Mouse (Mus musculus): ENCODE measurements around the gene Zfp974. TPM values are rescaled to one million over a fixed set of nuclear protein-coding genes. Genes with fewer than 3 reads are reported as not detected.
"Not testable (repeated sequence)": the region's sequence is repeated elsewhere in the genome, so short reads cannot be mapped to it uniquely, and the experiment has no call there.

The Zfp974 gene
- 1 to 10 TPM; 5.2 to 6.7 TPM for total RNA-seq (2021)
- long read RNA-seq, experiment 1, partial matches to known transcripts = 0 of 1 reads
- long read RNA-seq, experiment 1, other reads (novel, unspliced or antisense) = 1 of 1 reads
- long read RNA-seq, experiment 2 = 0 reads

- DNase-seq = peak; percentile 55 to 72
- intact Hi-C loops (cut with DNase I) = loop anchor here (5.0 kb wide), 1 partner anchor 87 kb away; no protein-coding TSS in a partner anchor
Measured at GRCm38 (mm10) chr7:27928818-27929695, at the start of gene Zfp974. Gene Zfp974 (minus strand): TSS chr7:27929460.

GRCm38 (mm10) chr7:27949451-27949850 lies 20.2 kb upstream of the Zfp974 start:
- intact Hi-C loops (cut with DNase I) = not testable (repeated sequence)

GRCm38 (mm10) chr7:27941869-27942268 lies 12.6 kb upstream of the Zfp974 start:
- intact Hi-C loops (cut with DNase I) = not testable (repeated sequence)
- DNase-seq = peak in 1 of 2 experiments; percentile 27

More at GRCm38 (mm10) chr7:27949451-27949850, 20.2 kb upstream of the Zfp974 start:
- not testable (repeated sequence) for DNase-seq

GRCm38 (mm10) chr7:27933800-27934158 lies 4.5 kb upstream of the Zfp974 start:
- DNase-seq; intact Hi-C loops (cut with DNase I): not testable (repeated sequence)

GRCm38 (mm10) chr7:27933050-27933799 lies 4.0 kb upstream of the Zfp974 start:
- no peak for DNase-seq

GRCm38 (mm10) chr7:27927041-27927440 lies 2.2 kb downstream of the Zfp974 start:
- intact Hi-C loops (cut with DNase I) = loop anchor here (5.0 kb wide), 1 partner anchor 85 kb away; no protein-coding TSS in a partner anchor
- not testable (repeated sequence) for DNase-seq

More at GRCm38 (mm10) chr7:27933050-27933799, 4.0 kb upstream of the Zfp974 start:
- intact Hi-C loops (cut with DNase I) = no loop called here

GRCm38 (mm10) chr7:27910952-27911351 lies 18.3 kb downstream of the Zfp974 start:
- intact Hi-C loops (cut with DNase I); DNase-seq: not testable (repeated sequence)

- DNase-seq = no peak
- intact Hi-C loops (cut with DNase I) = no loop called here
Measured at GRCm38 (mm10) chr7:27905061-27905848, 24.0 kb downstream of the Zfp974 start.

- no peak for DNase-seq
- intact Hi-C loops (cut with DNase I) = no loop called here
Measured at GRCm38 (mm10) chr7:27900601-27901000, 28.7 kb downstream of the Zfp974 start.

GRCm38 (mm10) chr7:27881721-27882120 lies 47.5 kb downstream of the Zfp974 start:
- intact Hi-C loops (cut with DNase I) = no loop called here
- DNase-seq = peak in 1 of 2 experiments; percentile 8

- intact Hi-C loops (cut with DNase I); DNase-seq: not testable (repeated sequence)
Measured at GRCm38 (mm10) chr7:27862578-27862977, 66.7 kb downstream of the Zfp974 start.

GRCm38 (mm10) chr7:27860396-27861235 lies 68.6 kb downstream of the Zfp974 start:
- intact Hi-C loops (cut with DNase I) = no loop called here
- peak; percentile 73 to 77 for DNase-seq

- intact Hi-C loops (cut with DNase I) = loop anchor here (2.0 kb wide), 1 partner anchor 19 kb away; no protein-coding TSS in a partner anchor
- DNase-seq = peak in 1 of 2 experiments; percentile 15
Measured at GRCm38 (mm10) chr7:27859301-27860251, 69.7 kb downstream of the Zfp974 start.

Other genes with a start within 250 kb of the Zfp974 start
- 1 to 10 TPM in 1 of 2 experiments, under 1 TPM in 1; 0.84 to 1.3 TPM for gene Zfp607b, start 240.1 kb downstream of the Zfp974 start, total RNA-seq (2021)
- 10 to 100 TPM in 1 of 2 experiments, 1 to 10 TPM in 1; 9.0 to 10.6 TPM for gene Zfp60, start 198.1 kb downstream of the Zfp974 start, total RNA-seq (2021)
- 1 to 10 TPM; 5.0 to 5.4 TPM for gene Zfp626, start 122.3 kb downstream of the Zfp974 start, total RNA-seq (2021)
- gene Zfp59, start 90.9 kb downstream of the Zfp974 start, total RNA-seq (2021) = 1 to 10 TPM; 2.1 to 2.5 TPM
- gene Zfp607a, start 71.9 kb downstream of the Zfp974 start, total RNA-seq (2021) = 1 to 10 TPM; 3.3 to 4.0 TPM
- gene Zfp780b, start 49.7 kb upstream of the Zfp974 start, total RNA-seq (2021) = 1 to 10 TPM; 9.6 to 9.8 TPM
- gene Zfp850, start 84.7 kb upstream of the Zfp974 start, total RNA-seq (2021) = 1 to 10 TPM in 1 of 2 experiments, under 1 TPM in 1; 0.55 to 1.4 TPM
- gene Psmc4, start 120.6 kb upstream of the Zfp974 start, total RNA-seq (2021) = 100 to 1,000 TPM; 102 to 105 TPM
- 1 to 10 TPM in 1 of 2 experiments, under 1 TPM in 1; 0.14 to 2.0 TPM for gene Fcgbp, start 141.8 kb upstream of the Zfp974 start, total RNA-seq (2021)
- gene 9530053A07Rik, start 200.0 kb upstream of the Zfp974 start, total RNA-seq (2021) = under 1 TPM in 1 of 2 experiments, not detected in 1; 0.02 TPM
- 10 to 100 TPM; 31.2 to 37.7 TPM for gene Fbl, start 240.2 kb upstream of the Zfp974 start, total RNA-seq (2021)